Mouse (Mus musculus) spleen, postnatal 14 days (tissue): ENCODE measurements around the gene Bola3.

Experiments used
- DNase-seq, 2 experiments: peaks; one replicate each; pipeline ENCODE4 v3.0.0; 2021 to 2022; ENCODE audit warnings: low spot score in 2 of 2

Gene Bola3

GRCm38 (mm10) chr6:83395544-83396229 is 46.7 kb downstream of the Bola3 start:
- DNase-seq = peak in 1 of 2 experiments; percentile 40

DNA sequence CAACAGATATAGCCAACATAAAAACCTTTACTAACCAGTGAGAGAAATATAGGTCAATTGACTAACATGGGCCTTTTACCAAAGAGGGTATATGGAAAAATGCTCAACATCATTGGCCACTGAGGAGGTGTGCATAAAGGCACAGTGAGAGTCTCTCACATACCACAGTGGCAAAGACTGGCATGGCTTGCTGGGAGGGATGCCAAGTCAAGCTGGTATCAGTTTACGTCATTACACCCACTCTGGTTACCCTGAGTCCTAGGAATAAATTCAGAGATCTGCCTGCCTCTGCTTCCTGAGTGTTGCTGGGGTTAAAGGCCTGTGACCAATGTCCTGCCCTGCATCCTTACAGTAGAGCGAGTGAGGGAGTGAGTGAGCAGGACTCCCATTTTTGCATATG is 47.8 kb downstream of the Bola3 start:
- no peak for DNase-seq

DNA sequence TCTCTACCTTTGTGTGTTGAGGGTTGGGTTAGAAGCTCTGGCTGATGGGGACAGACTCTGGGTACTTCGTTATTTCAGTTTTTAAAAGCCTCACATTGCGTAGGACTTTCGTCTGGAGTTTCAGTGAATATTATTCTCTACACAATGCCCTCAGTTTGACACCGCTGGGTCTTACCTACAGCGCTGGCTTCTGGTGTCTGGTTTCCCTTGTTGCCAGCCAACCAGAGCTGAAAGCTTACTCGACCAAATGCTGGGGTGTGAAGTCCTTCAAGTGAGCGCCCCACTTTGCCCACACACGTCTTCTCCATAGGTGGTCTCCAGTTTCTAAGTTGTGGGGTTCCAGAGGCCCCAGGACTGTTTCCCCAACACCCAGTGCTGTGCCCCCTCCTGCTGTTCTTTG is 48.8 kb downstream of the Bola3 start:
- DNase-seq = no peak

- no peak for DNase-seq
Measured at GRCm38 (mm10) chr6:83399790-83400189, 50.8 kb downstream of the Bola3 start.

DNA sequence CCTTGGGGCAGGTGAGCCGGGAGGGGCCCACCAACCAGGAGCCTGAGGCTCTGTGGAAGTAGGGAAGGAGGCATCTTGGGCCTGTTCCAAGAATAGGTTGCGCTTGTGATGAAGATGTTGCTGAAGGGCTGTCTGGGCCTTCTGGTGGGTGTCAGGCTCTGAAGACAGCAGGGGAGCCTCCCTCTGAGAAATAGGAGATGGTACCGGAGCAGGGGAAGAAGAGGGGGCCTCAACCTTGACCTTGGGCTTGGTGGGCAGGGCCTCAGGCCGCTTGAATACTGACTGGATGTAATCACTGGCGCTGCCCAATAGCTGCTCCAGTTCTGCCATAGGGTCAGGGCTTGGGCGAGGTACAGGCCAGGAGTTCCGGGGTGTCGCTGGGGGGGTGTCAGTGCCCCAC is 54.5 kb downstream of the Bola3 start:
- DNase-seq = no peak

- no peak for DNase-seq
Measured at GRCm38 (mm10) chr6:83404571-83404970, 55.6 kb downstream of the Bola3 start.

DNA sequence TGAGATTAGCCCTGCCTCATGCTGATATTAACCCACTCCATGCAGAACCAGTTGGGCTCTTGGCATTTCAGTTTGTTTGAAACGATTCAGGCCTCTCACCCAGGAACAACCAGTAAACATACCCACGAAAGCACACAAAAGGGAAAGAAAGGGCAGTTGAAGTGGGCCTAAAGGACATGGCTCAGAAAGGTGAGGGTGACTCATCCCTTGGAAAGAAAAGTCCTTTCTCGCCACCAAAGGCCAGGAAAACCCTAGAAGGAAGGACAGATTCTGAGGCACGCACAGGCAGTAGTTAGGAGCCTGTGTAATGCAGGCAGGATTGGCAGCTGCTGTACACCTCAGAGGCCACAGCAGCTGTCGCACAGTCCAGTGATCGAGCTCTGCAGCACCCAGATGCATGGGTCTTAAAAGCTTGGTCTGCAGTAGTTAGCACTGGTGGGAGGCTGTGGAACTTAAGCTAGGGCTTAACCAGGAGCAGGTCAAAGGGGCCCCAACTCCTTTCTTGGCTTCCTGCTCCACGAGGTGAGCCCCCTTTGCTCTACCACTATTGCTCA is 56.6 kb downstream of the Bola3 start:
- no peak for DNase-seq

DNA sequence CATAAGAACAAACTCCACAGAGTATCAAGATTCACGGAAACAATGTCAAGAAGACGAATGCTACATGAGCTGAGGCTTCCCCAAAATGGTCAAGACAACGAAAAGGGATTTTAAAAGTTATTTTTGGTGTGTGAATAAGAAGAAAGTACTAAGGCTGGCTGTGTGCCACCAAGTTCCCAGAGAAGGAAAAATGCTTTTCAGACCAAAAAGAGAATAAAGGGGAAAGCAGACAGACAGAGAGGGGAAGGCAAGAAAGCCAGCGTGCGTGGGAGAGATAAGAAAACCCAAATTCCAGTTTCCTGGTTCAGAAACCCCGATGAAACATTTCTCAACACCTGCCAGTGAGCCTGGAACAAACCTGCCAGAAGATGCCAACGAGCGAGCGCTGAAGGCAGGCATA is 59.6 kb downstream of the Bola3 start:
- no peak for DNase-seq
